Mouse (Mus musculus): ENCODE measurements around the gene Plekha7.
A peak's percentile ranks its signal among the peaks of the same experiment; 100 is the strongest.
"Not testable (repeated sequence)": the region's sequence is repeated elsewhere in the genome, so short reads cannot be mapped to it uniquely, and the experiment has no call there.

Plekha7 gene

DNA sequence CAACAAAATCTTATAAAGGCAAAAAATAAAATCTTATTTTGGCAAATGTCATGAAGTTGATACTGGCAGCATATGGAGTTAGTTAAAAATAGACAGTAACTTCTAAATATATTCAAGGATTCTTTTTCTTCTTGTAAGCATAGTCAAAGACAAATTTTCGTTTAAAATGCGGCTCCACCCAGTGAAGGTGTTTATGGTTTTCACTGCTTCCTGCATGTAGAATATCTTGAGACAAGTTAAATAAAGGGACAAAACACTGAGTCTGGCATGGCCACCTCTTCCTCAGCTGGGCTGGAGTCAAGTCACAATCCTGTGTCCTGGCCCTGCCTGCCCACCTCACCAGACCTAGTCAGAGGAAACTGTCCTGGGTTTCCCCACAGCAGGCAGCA is 184.6 kb downstream of the Plekha7 start:
- DNase-seq, result no peak

DNA sequence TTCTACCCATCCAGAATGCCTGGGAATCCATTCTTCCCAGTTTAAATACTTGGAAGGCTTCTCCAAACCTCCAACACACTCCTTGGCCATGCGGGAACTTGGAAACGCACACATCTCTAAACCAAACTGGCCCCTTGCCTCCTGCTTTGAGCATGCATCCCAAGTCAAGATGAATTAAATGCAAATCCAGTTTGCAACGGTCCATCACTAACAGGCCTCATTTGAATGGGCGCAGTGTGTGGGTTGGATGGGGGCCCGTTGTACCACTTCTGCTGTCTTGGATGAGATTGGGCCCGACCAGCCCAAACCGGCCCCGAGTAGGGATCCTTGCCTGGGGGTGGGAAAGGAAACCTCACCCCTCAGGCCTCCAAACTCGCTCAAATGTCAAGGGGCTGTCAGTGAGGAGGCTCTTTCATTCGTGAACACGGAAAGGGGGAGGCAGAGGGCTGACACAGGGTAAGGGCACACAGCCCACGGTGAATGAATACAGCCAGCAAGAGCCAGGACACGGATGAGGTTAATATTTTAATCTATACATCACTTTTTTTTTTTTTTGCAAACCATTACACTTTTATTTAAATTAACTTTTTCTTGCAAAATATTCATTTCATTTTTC is 185.1 kb downstream of the Plekha7 start:
- DNase-seq, result no peak

DNA sequence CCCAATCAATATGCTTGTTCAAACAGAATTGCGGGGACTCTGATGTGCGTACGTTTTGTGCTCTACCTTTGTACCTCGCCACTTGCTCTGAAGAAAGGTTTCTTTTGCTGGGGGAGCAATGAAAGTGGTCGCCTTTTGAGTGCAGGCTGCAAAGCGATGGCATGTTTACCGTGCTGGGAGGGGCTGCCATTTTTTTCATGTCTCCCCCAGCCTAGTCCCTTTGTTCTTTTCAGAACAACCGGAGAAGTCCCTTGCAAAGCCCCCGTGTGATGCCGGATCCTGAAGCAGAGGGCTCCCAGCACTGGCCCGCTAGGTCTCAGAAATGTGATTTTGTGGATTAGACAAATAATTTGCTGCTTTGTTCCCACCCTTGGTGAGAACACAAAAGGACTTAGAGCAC is 187.0 kb downstream of the Plekha7 start:
- DNase-seq, result no peak

GRCm38 (mm10) chr7:116120737-116121136 is 187.4 kb downstream of the Plekha7 start:
- DNase-seq, result no peak

- no peak for DNase-seq
Observed at GRCm38 (mm10) chr7:116119306-116119857, 188.8 kb downstream of the Plekha7 start.

- DNase-seq, result no peak
Observed at GRCm38 (mm10) chr7:116115991-116116390, 192.2 kb downstream of the Plekha7 start.

- DNase-seq, result no peak
Observed at GRCm38 (mm10) chr7:116115216-116115930, 192.8 kb downstream of the Plekha7 start.

- DNase-seq, result no peak
Observed at GRCm38 (mm10) chr7:116111546-116111945, 196.6 kb downstream of the Plekha7 start.

GRCm38 (mm10) chr7:116110661-116111060 is 197.5 kb downstream of the Plekha7 start:
- DNase-seq, result no peak

- DNase-seq, result no peak
Observed at GRCm38 (mm10) chr7:116103091-116103490, 205.1 kb downstream of the Plekha7 start.

GRCm38 (mm10) chr7:116099952-116100528 is 208.1 kb downstream of the Plekha7 start:
- DNase-seq, result no peak

- no peak for DNase-seq
Observed at GRCm38 (mm10) chr7:116093466-116093850, 214.7 kb downstream of the Plekha7 start.

DNA sequence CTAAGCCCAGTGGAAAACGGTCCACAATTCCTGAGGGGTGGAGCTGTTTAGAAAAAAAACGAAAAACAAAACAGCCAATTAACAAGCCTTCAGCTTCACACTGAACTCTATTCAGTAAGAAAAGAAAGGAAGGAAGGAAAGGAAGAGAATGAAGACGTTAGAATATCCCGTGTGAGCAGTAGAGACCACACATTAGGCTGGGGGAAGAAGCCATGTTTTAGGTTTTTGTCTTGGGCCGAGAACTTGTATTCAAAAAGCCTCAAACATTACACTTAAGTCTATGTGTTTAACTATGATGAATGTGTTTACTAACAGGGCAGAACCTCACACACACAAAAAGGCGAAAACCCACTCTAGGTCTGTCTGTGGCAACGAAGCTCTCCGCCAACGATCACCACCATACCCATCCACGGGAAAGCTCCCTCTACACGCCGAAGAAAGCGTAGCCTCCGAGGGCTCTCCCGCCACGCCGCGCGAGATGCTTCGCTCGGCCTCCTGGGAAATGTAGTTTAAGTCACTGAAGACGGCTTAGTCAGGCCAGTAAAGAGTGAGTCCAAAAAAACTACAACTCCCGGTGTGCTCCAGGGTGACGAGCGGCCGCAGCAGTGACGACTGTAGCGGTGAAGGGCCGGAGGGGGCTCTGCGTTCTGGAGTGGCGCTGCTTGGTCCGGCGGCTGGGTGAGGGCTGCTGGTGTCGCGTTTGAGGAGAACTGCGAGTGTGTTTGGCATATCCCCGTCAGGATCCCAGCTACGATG is 215.3 kb downstream of the Plekha7 start:
- DNase-seq, result peak; percentile 96

GRCm38 (mm10) chr7:116084366-116084765 is 223.8 kb downstream of the Plekha7 start, which contains the start of gene Gm4353:
TSS of gene Gm4353 (minus strand) at chr7:116084635.
- DNase-seq, result not testable (repeated sequence)

Measured in cerebellum, adult 11 months (tissue).